16 mouse cellular contexts compared by ENCODE assay signal in genomic region chr9:96881901-96882300, GRCm38 (mm10). TPM values are rescaled to one million over a fixed set of nuclear protein-coding genes. Genes with fewer than 3 reads are reported as not detected.
DNase-seq lines count a peak whose midpoint lies in the region; TF ChIP-seq lines count a peak whose summit lies in the region.
"Had no signal": no experiment of that assay in that cellular context is flagged by ENCODE, and none has a peak within 500 bp of the region (broad histone marks: within the 10 kb centered on the region; RNA-seq: fewer than 3 reads in every experiment).

No protein-coding gene starts in this region.

- no peak overlapping the region for H3K4me3 ChIP-seq in gastrocnemius, adult 2 months
- no peak overlapping the region for H3K4me3 ChIP-seq in kidney, adult 2 months (ENCODE audit: insufficient read depth, low read depth, low read length)
- H3K4me3 ChIP-seq: forebrain, embryonic 10.5 days; forebrain, embryonic 13.5 days; hindbrain, embryonic 12.5 days; hindbrain, embryonic 15.5 days; kidney, embryonic 15.5 days had no signal

- H3K4me1 ChIP-seq in kidney, adult 2 months (ENCODE audit: control insufficient read depth, insufficient read depth, low read length) = no peaks in the 10 kb centered on the region

- WGBS in kidney, adult 2 months = 50% methylated on average over 6 of the region's 6 CpGs

- peak overlapping the region; percentile 43; the same call in 1 of the 2 replicates for H3K27ac ChIP-seq in gastrocnemius, adult 2 months
- H3K27ac ChIP-seq in kidney, adult 2 months (ENCODE audit: insufficient read depth, low read depth, low read length) = no peak overlapping the region
- H3K27ac ChIP-seq: forebrain, embryonic 10.5 days; kidney, embryonic 15.5 days had no signal

- H3K27me3 ChIP-seq in kidney, adult 2 months (replicated peaks; ENCODE audit: control insufficient read depth, insufficient read depth, low read length) = no peaks in the 10 kb centered on the region
- H3K27me3 ChIP-seq: forebrain, embryonic 13.5 days; hindbrain, embryonic 12.5 days; hindbrain, embryonic 15.5 days had no signal

- no peak for TF ChIP-seq POLR2A in kidney, adult 2 months (IDR thresholded peaks at IDR 0.05; ENCODE audit: low read depth, low read length)

- intact Hi-C loops in gastrocnemius, adult 2 months (cut with DNase I) = no loop called here

- no peaks in the 10 kb centered on the region for H3K36me3 ChIP-seq in kidney, adult 2 months (ENCODE audit: control insufficient read depth, insufficient read depth, low read length)
- H3K36me3 ChIP-seq: forebrain, embryonic 10.5 days; hindbrain, embryonic 12.5 days; hindbrain, embryonic 15.5 days; kidney, embryonic 15.5 days had no signal

- TF ChIP-seq CTCF in gastrocnemius, adult 2 months (IDR thresholded peaks at IDR 0.05) = no peak
- TF ChIP-seq CTCF in kidney, adult 2 months (conservative IDR thresholded peaks at IDR 0.05; ENCODE audit: insufficient read depth, insufficient read length, low read depth, low read length) = no peak

- DNase-seq in adrenal gland, adult 2 months = peak; percentile 51
- no peak for DNase-seq in adrenal gland, postnatal 36 days
- DNase-seq in cerebellum, adult 8-10 months = peak; percentile 18
- DNase-seq in cerebellum, adult 11 months = no peak
- DNase-seq in gastrocnemius, adult 2 months = no peak
- DNase-seq in gastrocnemius, adult 18-20 months (ENCODE audit: low spot score) = no peak
- DNase-seq in kidney, adult 2 months = peak; percentile 33
- no peak for DNase-seq in kidney, postnatal 14 days
- DNase-seq: adrenal gland, postnatal 10 days; cerebellum, postnatal 14 days; kidney, adult 11 months had no signal

RNA-seq across cellular contexts. Expression of gene Pxylp1, which starts 10.6 kb away (rescaled TPM):
- 10 to 100 TPM in 1 of 2 experiments, 1 to 10 TPM in 1; 5.6 to 13.0 TPM for total RNA-seq in adrenal gland, adult 2 months (2021)
- 2.7 and 2.9 TPM in 2 replicates for polyA plus RNA-seq in adrenal gland, adult 2 months (2012; rRNA removed)
- 1 to 10 TPM; 7.8 to 8.7 TPM for total RNA-seq in adrenal gland, postnatal 36 days (2021)
- 1 to 10 TPM in 1 of 2 experiments, under 1 TPM in 1; 0.36 to 2.7 TPM for total RNA-seq in gastrocnemius, adult 2 months (2021)
- total RNA-seq in gastrocnemius, adult 18-20 months (2021) = under 1 TPM; 0.68 to 0.95 TPM
- 7.6 and 10.7 TPM in 2 replicates for polyA plus RNA-seq in kidney, adult 2 months (2012; rRNA removed)

Comparison
In these comparisons a context has a peak if more than half of its experiments do, and no peak if none do; other contexts are left out.
1. DNase-seq: peak in adrenal gland, adult 2 months (single experiment), cerebellum, adult 8-10 months (single experiment) and kidney, adult 2 months (single experiment); none in adrenal gland, postnatal 36 days (0 of 2), cerebellum, adult 11 months (single experiment), gastrocnemius, adult 2 months (single experiment), gastrocnemius, adult 18-20 months (single experiment) and kidney, postnatal 14 days (single experiment).